Mouse (Mus musculus): ENCODE results near the gene Lad1.

DNA sequence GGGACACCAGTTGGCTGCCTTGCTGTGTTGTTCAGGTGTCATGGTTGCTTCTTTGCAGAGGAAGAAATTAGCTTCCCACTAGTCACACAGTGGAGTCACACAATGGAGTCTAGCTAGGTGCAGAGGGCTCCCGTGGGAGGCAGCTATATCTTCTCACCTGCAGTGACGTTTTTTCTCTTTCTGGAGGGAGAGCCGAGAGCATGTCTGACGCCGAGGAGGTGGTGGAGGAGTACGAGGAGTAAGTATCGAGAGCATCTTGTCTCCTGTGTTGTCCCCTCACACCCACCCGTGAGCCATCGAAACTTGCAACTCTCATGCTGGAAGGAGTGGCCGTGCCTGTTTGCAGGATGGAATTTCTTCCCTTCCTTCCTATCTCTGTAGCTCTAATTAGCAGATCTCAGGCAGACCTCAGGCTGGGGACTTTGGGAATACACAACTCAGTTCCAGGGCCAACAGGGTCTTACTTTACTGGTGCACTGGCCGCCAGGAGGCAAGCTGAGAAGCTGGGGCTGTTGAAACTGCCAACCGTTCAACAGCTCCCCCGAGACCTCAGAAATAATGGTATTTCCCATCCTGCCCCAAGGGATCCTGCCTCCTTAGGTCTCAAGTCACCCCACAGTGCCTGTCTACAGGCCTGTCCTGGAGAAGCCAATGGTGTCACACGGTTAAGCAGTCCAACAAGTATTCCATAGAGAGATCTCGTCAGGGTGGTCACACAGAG lies 22.4 kb downstream of the Lad1 start:
- TF ChIP-seq CTCF (IDR thresholded peaks at IDR 0.05; ENCODE audit: low read depth) (no peak), EP300 (optimal IDR thresholded peaks at IDR 0.05) (no peak)
